Mouse (Mus musculus) CD8-positive naive resting alpha-beta T cell, adult 2 months (primary cell): ENCODE data around the gene Pde4dip.

Experiments used
- DNase-seq, 2 experiments: peaks; one replicate each; pipeline ENCODE4 v3.0.0; 2022; ENCODE audit warnings: low read depth in 2 of 2, low spot score in 2 of 2

Pde4dip gene

DNA sequence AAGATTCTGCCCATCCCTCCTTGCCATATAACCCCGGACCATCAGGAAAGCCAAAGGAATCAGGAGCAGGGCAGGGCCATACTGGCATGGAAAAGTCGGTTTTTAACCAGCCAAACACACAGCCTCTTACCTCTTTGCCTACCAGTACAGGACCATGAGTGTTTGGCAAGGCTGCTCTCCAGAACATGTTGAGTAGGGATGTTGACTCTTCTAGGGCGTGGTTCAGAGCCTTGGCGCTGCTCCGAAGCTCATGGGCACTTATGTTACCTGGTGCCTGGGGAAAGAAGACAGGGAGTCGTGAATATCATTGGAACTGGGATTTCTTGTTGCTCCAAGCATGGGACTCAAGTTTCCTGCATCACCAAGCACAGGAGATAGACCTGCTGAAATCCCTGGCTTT lies 194.7 kb downstream of the Pde4dip start:
- no peak for DNase-seq

DNA sequence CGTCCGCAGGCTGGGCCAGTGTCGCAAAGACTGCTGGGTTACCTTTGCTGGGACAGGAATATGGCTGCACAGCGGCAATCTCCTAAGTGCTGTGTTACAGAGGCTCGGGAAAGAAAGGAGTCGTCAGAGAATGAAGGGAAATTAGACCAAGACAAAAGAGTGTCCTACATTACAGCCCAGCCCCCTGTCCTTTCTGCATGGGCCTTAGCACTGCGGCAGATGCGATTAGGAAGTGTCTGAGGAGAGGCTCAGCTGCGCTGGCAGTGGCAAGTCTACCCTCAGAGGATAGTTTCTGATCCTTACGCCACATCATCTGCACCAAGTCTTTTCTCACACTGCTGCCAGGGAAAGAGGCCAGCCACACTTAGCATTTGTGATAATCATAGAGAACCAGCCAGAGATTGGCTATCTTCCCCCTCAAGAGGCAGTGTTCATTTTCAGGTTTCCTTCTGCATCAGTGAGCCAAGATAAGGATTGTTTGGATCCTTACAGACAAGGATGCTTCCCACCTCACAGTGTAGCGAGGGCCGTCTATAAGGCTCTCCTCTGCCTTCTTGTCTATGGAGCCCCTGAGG lies 197.0 kb downstream of the Pde4dip start:
- DNase-seq, result no peak

DNA sequence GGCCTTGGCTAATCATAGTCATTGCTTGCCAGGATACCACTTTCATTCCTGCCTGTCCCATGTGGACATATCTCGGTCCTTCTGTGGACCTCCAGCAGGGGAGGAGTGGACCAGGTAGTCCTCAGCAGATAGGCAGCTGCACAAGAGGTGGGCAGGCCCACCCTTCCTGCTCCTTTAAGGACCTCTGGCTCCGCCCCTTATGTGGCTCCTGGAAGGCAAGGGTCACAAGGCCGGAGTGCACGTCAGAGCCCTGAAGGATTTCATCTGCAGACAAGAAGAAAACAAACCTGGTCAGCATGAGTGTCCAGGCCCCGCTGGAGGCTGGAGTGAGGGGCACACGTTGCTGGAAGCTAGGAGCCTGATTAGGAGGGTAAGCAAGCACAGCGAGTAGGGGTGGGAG lies 197.9 kb downstream of the Pde4dip start:
- no peak for DNase-seq

DNA sequence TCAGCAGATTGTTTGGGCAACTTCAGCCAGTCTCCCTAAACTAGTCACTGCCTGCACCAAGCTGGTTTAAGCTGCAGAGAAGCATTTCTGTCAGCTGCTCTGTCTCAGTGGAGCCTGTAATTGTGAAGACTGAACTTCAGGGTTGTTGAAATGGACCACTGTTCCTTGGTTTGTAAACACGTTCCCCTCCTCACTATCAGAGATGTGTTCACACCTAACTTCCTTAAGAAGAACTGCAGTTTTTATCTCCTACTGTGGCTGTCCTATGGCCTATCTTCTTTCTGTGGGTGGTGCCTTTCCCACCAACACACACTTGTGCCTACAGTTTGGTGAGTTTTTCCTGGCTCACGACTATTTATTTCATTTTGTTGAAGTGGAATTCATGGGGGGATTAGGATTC lies 199.2 kb downstream of the Pde4dip start:
- no peak for DNase-seq

DNA sequence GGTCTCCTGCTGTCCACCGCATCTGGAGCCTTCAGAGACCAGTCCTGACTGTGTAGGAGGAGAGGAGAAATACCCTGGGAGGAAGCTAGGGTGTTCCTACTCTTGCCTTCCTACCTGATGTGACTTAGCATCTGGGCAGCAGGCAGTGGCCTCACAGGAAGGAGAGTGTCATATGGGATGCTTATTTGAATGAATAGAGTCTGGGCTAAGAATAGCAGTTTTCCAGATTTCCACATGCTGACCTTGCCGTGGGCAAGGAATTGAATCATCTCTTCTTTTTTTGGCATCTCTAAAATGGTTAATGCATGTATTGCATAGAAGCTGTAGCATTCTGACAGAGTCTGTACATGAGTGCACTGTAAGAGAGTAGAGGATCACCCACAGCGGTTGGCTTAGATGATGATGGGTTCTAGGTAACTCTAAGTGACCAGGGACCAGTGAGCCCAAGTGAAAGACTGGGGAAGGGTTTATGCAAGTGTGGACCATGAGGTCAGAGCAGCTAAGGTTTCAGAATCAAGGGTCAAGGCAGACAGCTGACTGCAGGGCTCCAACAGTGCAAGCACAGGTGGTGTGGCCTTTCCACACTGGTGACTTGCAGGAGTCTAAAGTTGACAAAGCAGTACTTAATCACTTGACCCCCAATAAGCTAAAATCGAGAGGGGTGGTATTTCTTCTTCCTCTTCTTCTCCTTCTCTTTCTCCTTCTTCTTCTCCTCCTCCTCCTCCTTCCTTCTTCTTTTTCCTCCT lies 202.0 kb downstream of the Pde4dip start:
- DNase-seq, result no peak

DNA sequence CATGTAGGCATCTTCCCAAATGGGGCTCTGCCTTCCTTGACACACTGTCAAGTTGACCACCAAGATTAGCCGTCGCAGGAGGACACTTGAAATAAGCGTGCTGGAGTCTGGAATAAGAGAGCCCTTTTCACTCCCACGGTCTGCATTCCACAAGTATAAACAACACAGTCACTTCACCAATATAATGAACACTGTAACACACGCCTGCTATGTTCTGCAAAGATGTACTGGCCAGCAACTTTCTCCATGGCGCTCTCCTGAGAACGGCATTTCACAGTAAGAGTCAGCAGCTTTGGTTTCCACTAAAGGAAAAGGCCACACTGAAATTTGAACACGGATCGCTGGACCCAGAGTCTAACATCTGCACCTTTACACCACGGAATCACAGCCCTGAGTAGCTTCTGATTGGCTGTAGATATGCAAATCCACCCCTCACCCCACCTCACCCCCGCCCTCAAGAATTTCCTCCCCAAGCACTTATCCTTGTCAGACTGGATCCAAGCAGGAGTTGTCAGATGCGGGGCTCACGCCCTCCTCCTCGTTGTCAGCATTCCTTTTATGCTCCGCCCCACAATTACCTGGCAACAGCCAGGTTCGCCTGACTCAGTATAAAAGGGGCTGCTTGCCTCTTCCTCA lies 204.8 kb downstream of the Pde4dip start:
- DNase-seq, result no peak

DNA sequence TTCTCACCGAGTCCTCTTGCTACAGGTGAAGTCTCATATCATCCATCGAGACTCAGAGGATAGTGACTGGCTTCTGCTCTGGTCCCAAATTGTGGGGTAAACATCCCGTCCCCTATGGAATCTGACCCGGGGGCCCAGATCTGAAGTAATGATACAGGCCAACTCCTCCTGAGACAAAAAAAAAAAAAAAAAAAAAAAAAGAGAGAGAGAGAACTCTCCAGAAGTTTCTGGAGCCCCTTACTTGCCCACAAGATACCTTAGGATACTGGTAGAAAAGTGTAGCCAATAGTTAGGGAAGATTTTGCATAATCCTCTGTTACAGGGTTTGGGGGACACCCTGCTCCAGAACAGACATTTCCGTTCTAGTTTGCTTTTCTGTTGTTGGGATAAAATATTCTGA lies 205.9 kb downstream of the Pde4dip start:
- no peak for DNase-seq

DNA sequence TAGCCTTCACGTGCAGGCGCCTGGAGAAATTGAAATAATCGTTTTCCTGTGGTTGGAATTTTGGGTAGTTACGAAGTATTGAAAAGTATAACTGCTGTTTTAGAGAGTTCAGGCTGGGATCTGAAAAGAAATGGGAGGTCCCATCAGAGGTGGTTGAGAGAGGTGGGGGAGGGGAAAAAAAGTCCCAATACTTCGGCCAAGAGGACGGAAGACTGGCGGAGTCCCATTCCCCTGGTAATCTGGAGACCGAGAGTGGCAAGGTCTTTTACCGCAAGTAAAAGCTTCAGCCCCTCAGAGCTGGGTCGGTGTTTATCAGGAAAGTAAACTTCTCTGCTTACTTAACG lies 206.4 kb downstream of the Pde4dip start:
- no peak for DNase-seq

DNA sequence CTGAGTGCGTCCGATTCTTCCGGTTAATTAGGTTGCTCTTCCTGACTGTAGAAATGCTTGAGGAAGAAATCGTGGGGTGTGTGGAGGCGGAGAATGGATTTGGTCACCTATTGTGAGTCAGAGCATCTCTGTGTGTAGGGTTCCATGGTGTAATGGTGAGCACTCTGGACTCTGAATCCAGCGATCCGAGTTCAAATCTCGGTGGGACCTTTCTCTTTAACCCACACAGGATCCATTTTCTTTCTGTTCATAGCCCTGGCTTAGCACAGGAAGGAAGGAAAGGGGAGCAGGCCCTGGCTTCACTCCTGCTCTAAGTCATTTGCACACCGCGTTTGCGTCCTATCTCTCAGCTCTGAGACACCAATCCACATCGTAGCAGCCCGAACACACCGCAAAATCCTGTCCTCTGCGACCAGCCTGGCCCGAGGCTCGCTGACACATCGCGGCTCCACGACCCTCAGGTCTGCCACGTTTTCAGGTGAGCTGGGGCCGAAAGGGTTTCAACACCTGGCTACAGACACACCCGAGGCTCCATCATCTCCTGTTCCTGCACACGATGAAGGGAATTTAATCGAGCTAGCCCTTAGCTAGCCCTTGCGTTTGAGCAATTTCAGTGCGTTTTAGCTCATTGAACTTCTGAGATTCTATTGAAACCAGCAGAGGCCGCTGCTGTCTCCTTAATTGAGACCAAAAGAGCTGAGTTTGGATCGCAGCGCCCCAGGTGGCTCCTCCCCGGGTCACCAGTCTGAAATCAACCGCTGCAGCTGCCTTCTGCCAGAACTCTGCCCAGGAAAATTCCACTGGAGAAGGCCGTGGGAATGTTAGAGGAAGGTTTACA lies 207.0 kb downstream of the Pde4dip start:
- DNase-seq, result peak; percentile 58 to 75

DNA sequence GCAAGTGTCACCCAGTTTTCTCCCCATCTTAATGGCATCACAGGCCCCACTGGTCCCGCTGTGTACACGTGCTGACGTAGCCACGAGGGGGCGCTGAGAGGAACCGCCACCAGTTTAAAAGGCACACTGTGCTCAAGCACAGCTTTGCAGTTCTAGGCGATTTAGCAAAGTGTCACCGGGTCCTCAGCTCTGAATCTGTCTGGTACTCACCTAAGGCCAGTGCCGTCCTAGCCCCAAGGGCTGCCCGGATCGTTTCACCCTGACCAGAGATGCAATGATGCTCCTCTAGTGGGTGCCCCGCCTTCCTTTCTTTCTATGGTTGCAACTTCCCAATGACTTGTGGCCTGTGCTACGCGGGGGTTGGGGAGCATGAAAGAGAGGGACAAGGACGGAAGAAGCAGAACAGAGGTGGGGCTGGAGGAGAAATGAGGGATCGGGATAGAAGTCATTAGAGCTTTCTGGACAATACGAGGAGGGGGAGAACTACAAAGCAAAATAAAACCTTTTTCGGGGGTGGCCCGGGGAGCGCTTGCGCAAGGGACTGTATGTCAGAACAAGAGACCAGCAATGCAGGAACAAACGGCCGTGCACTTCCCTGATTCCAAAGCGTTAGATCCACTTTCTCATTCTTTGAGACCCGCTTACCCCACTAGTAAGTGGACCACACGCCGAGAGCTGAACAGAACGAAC lies 207.7 kb downstream of the Pde4dip start:
- DNase-seq, result peak; percentile 81 to 88

DNA sequence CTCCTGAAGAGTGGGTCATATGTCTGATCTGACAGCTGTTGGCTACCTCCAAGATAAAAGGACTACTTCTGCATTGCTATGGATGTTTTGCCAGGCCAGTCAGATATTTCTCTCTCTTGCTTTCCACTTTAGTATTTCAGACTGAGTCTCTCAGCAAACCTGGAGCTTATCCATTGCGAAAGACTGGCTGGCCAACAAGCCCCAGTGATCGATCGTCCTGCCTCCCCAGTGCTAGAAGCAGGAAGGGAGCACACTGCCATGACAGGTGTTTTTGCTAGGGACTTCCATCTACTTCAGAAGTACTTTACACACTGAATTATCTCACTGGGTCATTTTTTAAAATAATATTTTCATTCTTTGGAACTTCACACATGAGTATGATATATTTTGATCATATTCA lies 210.1 kb downstream of the Pde4dip start:
- DNase-seq, result no peak

DNA sequence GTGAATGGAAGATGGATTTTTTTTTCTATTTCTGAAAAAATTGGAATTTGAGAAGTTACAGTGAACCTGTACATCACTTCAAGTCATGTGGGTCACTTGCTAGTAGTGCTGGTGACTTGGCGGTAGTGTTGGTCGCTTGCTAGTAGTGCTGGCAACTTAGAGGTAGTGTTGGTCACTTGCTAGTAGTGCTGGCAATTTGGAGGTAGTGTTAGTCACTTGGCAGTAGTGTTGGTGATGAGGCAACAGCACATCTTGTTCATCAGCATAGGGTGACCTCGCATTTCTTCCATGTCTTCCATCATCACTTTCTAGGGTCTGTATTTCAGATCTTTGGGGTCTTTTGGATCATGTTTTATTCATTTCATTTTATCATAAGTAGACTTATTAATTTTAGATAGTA lies 212.4 kb downstream of the Pde4dip start:
- no peak for DNase-seq

DNA sequence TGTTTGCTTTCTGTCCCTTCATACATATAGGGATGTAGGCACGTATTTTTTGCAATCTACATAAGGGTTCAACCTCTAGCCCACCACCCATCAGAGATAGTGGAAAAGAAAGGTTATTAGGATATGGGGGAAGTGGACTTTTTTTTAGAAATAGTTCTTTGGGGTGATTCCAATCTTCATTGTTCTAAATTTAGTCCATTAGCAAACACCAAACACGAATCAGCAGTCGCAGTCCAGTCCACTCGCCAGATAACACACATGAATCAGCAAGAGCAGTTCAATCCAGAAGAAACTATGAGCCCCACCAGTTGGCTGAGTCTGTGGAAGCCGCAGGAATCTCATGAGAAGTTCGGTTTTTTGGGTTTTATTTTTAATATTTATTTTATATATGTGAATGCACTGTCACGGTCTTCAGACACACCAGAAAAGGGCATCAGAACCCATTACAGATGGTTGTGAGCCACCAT lies 213.8 kb downstream of the Pde4dip start, which contains the start of gene Gm17651:
Gene Gm17651, minus strand, starts transcription at position 51 of the 467 bp plus-strand sequence.
- DNase-seq, result no peak

DNA sequence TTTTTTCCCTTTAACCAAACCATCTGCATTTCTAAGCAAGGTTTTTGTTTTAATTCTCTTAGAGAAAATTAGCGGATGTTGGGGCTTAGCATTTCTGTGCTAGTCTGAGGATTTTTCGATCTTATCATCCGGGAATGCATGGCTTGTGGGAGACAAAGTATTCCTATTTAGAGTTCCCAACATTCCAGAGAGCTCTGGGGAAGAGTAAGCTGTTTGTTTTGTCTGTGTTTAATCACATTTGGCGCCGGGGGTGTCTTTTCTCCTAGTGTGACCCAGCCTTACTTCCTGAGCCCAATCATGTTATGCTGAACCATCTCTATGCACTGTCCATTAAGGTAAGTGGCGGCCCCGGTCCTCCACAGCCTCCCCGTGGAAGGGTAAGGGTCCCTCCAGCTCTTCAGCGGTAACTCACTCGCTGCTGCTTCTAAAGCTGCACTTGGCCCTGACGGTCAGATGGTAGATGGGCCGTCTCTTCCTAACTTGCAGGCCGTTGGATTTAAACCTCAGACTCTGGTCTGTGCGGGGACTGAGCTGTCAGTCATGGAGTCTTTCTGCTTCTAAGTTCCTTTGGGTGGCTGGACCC lies 221.3 kb downstream of the Pde4dip start:
- DNase-seq, result no peak

DNA sequence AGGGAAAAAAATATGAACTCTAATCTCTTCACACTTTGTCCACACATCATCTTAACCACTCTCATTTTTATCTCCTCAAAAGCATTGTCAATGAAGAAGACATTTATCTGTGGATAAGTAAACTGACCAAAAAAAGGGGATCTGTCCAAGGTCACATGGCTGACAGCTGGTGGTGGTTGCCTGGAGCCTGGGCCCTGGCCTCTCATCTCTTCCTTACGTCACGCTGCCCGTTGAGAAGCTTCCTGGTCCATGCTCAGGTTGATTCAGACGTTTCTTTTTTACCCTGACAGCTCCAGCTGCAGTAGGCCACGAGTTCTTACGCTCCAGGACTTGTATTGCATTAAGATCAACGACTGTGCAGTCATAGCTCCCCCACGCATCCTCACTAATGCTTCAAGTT lies 222.4 kb downstream of the Pde4dip start:
- no peak for DNase-seq

DNA sequence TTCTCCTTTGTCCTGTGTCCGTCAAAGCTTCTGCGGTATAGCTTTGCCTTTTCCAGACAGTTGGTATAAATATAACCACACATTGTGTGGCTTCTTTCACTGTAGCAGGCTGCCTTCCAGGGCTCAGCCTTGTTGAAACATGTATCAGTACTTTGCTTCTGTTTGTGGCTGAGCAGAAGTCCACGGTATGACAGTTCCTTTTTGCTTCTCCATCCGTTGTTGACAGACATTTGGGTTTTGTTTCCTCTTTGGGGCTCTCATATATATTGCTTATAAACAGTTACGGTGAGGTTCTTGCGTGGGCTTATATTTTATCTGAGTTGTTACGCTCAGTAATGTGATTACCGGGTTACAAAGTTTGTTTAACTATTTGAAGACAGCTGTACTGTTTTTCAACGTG lies 223.0 kb downstream of the Pde4dip start:
- no peak for DNase-seq

DNA sequence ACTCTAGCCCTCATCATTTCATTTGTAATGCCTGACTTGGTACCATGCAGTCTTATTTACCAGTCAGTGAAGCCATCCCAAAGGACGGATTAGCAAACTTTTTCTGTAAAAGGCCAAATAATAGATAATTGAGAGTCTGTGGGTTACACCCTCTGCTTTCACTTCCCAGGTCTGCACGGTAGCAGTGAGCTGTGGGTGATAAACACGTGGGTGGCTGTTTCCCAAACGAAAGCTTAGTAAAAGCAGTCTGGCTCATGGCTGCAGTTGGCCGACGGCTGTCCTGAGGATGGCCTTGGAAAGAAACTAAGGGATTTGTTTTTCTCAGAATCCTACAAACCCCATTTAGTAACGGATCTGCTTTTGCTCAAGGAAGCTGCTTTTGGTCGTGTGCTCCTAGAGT lies 227.3 kb downstream of the Pde4dip start:
- DNase-seq, result no peak

DNA sequence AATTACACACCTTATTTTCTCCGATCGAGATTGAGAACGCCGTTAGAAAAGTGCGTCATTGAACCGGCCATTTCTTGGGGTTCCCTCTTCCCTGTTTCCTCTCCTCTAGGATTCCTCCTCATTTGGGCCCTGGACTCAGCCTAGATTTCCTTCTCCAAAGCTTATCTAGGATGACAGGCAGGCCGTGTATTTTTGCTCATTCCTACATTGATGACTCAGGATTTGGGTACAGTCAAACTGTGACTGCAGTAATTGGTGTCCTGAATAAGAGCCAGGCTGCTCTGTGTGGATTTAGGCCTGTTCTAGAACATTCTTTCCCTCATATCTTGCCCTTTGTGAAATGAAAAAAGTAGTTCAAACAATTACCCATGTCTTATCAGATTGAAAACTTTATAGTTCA lies 228.8 kb downstream of the Pde4dip start:
- no peak for DNase-seq

DNA sequence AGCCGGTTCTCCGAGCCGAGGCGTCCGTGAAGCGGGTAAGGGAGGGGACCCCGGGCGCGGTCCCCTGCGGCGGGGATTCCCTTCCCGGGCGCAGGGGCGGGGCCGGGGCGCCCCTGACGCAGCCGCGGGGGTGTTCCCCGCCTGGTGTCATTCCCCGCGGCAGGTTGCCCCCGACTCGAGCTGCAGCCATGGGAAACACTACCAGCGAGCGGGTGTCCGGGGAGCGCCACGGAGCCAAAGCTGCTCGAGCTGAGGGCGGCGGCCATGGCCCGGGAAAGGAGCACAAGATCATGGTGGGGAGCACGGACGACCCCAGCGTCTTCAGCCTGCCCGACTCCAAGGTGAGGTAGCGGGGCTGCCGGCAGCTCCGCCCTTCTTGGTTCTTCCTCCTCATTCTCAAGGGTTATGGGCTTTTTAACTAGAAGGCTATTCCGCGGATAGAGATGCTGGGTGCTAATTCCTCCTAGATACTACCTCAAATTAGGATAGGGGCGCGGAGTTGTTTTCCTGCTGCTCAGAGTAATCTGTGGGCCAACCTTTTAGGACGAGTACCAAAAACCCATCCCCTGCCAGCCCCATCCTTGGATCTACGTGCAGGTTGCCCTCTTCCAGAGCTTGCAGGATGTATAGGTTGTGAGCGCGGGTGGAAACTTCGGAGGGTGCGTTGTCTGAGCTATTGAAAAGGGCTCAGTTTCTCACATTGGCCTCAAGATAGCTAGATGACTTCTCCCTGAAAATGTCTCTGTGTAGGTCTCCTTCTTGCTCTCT lies 229.9 kb downstream of the Pde4dip start:
- peak; percentile 10 to 18 for DNase-seq
